8 mouse cellular contexts compared by ENCODE assay signal in the genomic region with DNA sequence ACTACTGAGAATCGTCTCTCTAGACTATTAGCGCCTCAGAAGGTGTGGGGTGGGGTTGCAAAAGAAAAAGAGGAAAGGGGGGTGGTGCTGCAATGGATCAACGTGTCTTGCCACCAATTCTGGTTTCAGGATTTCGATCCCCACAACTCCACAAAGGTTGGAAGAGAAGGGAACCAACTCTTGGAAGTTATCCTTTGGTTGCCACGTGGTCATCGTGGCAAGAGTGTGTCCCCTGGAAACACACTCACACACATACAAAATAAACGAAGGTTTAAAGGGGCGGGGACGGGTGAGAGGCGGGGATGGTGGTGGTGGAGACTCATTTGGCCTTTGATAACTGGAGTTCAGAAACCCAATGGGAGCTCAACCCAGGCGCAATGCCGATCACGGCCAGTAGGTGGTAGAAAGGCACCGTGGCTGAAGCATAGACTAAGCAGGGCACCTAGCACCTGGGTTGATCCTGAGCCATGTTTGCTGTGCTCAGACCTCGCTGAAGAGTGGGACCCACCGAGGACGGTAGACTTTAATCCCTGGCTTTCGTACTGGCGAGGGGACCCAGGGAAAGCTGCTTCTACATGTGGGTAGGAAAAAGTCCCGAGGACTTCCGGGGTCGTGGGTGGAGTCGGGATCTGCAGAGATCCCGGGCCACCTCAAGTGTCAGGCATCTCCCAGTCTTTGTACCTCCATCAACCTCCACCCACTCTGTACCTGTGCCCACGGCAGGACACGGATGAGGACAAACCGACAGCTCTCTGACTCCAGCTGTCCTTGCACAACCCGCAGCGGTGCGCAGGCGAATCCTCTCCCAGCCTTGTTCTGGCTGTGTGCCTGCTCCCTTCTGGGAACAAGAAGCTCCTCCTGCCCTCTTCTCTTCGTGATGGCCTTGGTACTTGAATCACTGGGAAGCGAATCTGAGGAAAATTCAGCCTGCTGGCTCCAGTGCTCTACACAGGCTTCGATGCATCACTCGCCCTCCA. TPM values are rescaled to one million over a fixed set of nuclear protein-coding genes. Genes with fewer than 3 reads are reported as not detected.
DNase-seq lines count a peak whose midpoint lies in the region; ATAC-seq and TF ChIP-seq lines count a peak whose summit lies in the region.

No protein-coding gene starts in this region.

- H3K36me3 ChIP-seq in embryonic facial prominence, embryonic 13.5 days, result no peaks in the 10 kb centered on the region
- H3K36me3 ChIP-seq in heart, adult 2 months (ENCODE audit: control insufficient read depth, insufficient read depth, low read length), result no peaks in the 10 kb centered on the region
- H3K36me3 ChIP-seq in limb, embryonic 12.5 days, result no peaks in the 10 kb centered on the region
- no peaks in the 10 kb centered on the region for H3K36me3 ChIP-seq in midbrain, embryonic 15.5 days (replicated peaks)

- TF ChIP-seq EP300 in heart, adult 2 months (IDR thresholded peaks at IDR 0.05; ENCODE audit: insufficient read depth, low read depth, low read length), result peak; percentile 88; the same call in 1 of the 2 replicates

- peaks cover 17% of the 10 kb centered on the region for H3K27me3 ChIP-seq in embryonic facial prominence, embryonic 13.5 days
- no peaks in the 10 kb centered on the region; the same call in 1 of the 2 replicates for H3K27me3 ChIP-seq in heart, adult 2 months (ENCODE audit: control insufficient read depth, insufficient read depth, low read length)
- H3K27me3 ChIP-seq in limb, embryonic 12.5 days, result peaks cover 30% of the 10 kb centered on the region
- H3K27me3 ChIP-seq in midbrain, embryonic 15.5 days (replicated peaks), result no peaks in the 10 kb centered on the region; the same call in 1 of the 2 replicates

- no peak overlapping the region for H3K27ac ChIP-seq in embryonic facial prominence, embryonic 13.5 days
- H3K27ac ChIP-seq in heart, adult 2 months, result no peak overlapping the region
- no peak overlapping the region for H3K27ac ChIP-seq in limb, embryonic 12.5 days
- H3K27ac ChIP-seq in midbrain, embryonic 15.5 days, result no peak overlapping the region

- TF ChIP-seq CTCF in heart, adult 2 months (IDR thresholded peaks at IDR 0.05), result peak; percentile 100; the same call in 1 of the 2 replicates

- ATAC-seq in embryonic facial prominence, embryonic 13.5 days (ENCODE audit: insufficient number of reproducible peaks, insufficient read depth, low FRiP score, low TSS enrichment, low read depth), result peak; percentile 77; the same call in 1 of the 2 replicates
- ATAC-seq in limb, embryonic 12.5 days (ENCODE audit: insufficient number of reproducible peaks, insufficient read depth, low FRiP score, low TSS enrichment, low read depth), result peak; percentile 85
- ATAC-seq in midbrain, embryonic 15.5 days (replicated peaks), result peak; percentile 80

- 0 out of 2 replicates have a peak, but pooled peaks cover 2% of the 10 kb centered on the region for H3K9me3 ChIP-seq in embryonic facial prominence, embryonic 13.5 days
- peaks cover 18% of the 10 kb centered on the region for H3K9me3 ChIP-seq in limb, embryonic 12.5 days
- H3K9me3 ChIP-seq in midbrain, embryonic 15.5 days, result no peaks in the 10 kb centered on the region

- no peak for TF ChIP-seq POLR2A in heart, adult 2 months (IDR thresholded peaks at IDR 0.05; ENCODE audit: insufficient read depth, low read depth, low read length)

- peak; percentile 83 for DNase-seq in 3T3-L1 (ENCODE audit: low read depth, low spot score)
- DNase-seq in adrenal gland, postnatal 4 days (ENCODE audit: low spot score in 2 of 2), result peak; percentile 80 to 85
- DNase-seq in heart, adult 2 months, result peak; percentile 76 to 89
- DNase-seq in kidney, adult 8-10 months, result peak; percentile 81 to 94
- peak; percentile 34 to 74 for DNase-seq in spleen, adult 18-20 months

- WGBS in embryonic facial prominence, embryonic 13.5 days, result 17% methylated on average over 35 of the region's 35 CpGs
- WGBS in heart, adult 2 months, result 11% methylated on average over 35 of the region's 35 CpGs
- 18% methylated on average over 35 of the region's 35 CpGs for WGBS in limb, embryonic 12.5 days
- 16% methylated on average over 35 of the region's 35 CpGs for WGBS in midbrain, embryonic 15.5 days

- peak overlapping the region; percentile 71 for H3K4me2 ChIP-seq in embryonic facial prominence, embryonic 13.5 days
- peak overlapping the region; percentile 56 for H3K4me2 ChIP-seq in limb, embryonic 12.5 days
- peak overlapping the region; percentile 65 for H3K4me2 ChIP-seq in midbrain, embryonic 15.5 days

- H3K4me3 ChIP-seq in embryonic facial prominence, embryonic 13.5 days, result peak overlapping the region; percentile 41
- H3K4me3 ChIP-seq in heart, adult 2 months, result peak overlapping the region; percentile 41
- H3K4me3 ChIP-seq in limb, embryonic 12.5 days (replicated peaks), result peak overlapping the region; percentile 28
- peak overlapping the region; percentile 37 for H3K4me3 ChIP-seq in midbrain, embryonic 15.5 days

- intact Hi-C loops in heart, adult 2 months (cut with DNase I), result loop anchor here (1.0 to 5.0 kb wide), 4 partner anchors 47 to 678 kb away; no protein-coding TSS in a partner anchor

- H3K4me1 ChIP-seq in embryonic facial prominence, embryonic 13.5 days, result peaks cover 7% of the 10 kb centered on the region
- no peaks in the 10 kb centered on the region for H3K4me1 ChIP-seq in heart, adult 2 months (ENCODE audit: control insufficient read depth, insufficient read depth, low read length)
- H3K4me1 ChIP-seq in limb, embryonic 12.5 days (replicated peaks), result 0 out of 2 replicates have a peak, but pooled peaks cover 5% of the 10 kb centered on the region
- peaks cover 8% of the 10 kb centered on the region for H3K4me1 ChIP-seq in midbrain, embryonic 15.5 days

- H3K9ac ChIP-seq in embryonic facial prominence, embryonic 13.5 days, result peak overlapping the region; percentile 63
- peak overlapping the region; percentile 25; the same call in 1 of the 2 replicates for H3K9ac ChIP-seq in heart, adult 2 months (ENCODE audit: low read depth, low read length)
- H3K9ac ChIP-seq in limb, embryonic 12.5 days (replicated peaks), result peak overlapping the region; percentile 32
- H3K9ac ChIP-seq in midbrain, embryonic 15.5 days, result peak overlapping the region; percentile 44

- H3K79me2 ChIP-seq in heart, adult 2 months (replicated peaks; ENCODE audit: control insufficient read depth, insufficient read depth, low read length), result no peaks in the 10 kb centered on the region

RNA-seq across cellular contexts. Expression of a gene that starts 23.2 kb away (rescaled TPM):
- total RNA-seq in adrenal gland, postnatal 4 days (2021), result not detected
- not detected in 2 replicates for polyA plus RNA-seq in embryonic facial prominence, embryonic 13.5 days (2015; fragmentation: Nextera tagmentation; extraction: Ambion mirVana)
- not detected for total RNA-seq in heart, adult 2 months (2021)
- not detected in 2 replicates for polyA plus RNA-seq in heart, adult 2 months (2012; rRNA removed)
- not detected in 2 replicates for polyA plus RNA-seq in limb, embryonic 12.5 days (2016; fragmentation: Nextera tagmentation; extraction: Ambion mirVana)
- 0.06 and 0.08 TPM in 2 replicates for polyA plus RNA-seq in midbrain, embryonic 15.5 days (2015; fragmentation: Nextera tagmentation; extraction: Ambion mirVana)

RNA-seq across cellular contexts. Expression of a gene that starts 24.1 kb away (rescaled TPM):
- total RNA-seq in adrenal gland, postnatal 4 days (2021), result 10 to 100 TPM; 70.0 to 74.0 TPM
- polyA plus RNA-seq in embryonic facial prominence, embryonic 13.5 days (2015; fragmentation: Nextera tagmentation; extraction: Ambion mirVana), result 13.8 and 14.2 TPM in 2 replicates
- 10 to 100 TPM; 56.4 to 68.6 TPM for total RNA-seq in heart, adult 2 months (2021)
- 61.9 and 84.0 TPM in 2 replicates for polyA plus RNA-seq in heart, adult 2 months (2012; rRNA removed)
- polyA plus RNA-seq in limb, embryonic 12.5 days (2016; fragmentation: Nextera tagmentation; extraction: Ambion mirVana), result 7.8 and 10.3 TPM in 2 replicates
- 5.1 and 6.4 TPM in 2 replicates for polyA plus RNA-seq in midbrain, embryonic 15.5 days (2015; fragmentation: Nextera tagmentation; extraction: Ambion mirVana)

RNA-seq across cellular contexts. Expression of a gene that starts 59.8 kb away (rescaled TPM):
- total RNA-seq in adrenal gland, postnatal 4 days (2021), result 1 to 10 TPM; 1.2 to 1.8 TPM
- polyA plus RNA-seq in embryonic facial prominence, embryonic 13.5 days (2015; fragmentation: Nextera tagmentation; extraction: Ambion mirVana), result 0.21 TPM in 2 replicates
- not detected for total RNA-seq in heart, adult 2 months (2021)
- 0.23 and 0.27 TPM in 2 replicates for polyA plus RNA-seq in heart, adult 2 months (2012; rRNA removed)
- polyA plus RNA-seq in limb, embryonic 12.5 days (2016; fragmentation: Nextera tagmentation; extraction: Ambion mirVana), result not detected in 2 replicates
- 3.3 and 3.6 TPM in 2 replicates for polyA plus RNA-seq in midbrain, embryonic 15.5 days (2015; fragmentation: Nextera tagmentation; extraction: Ambion mirVana)
